Mouse (Mus musculus) CD8-positive naive resting alpha-beta T cell, adult 2 months (primary cell): ENCODE measurements around the gene Thrsp.

Source experiments
- DNase-seq, 2 experiments: peaks; one replicate each; pipeline ENCODE4 v3.0.0; 2022; ENCODE audit warnings: low read depth in 2 of 2, low spot score in 2 of 2

Gene Thrsp

DNA sequence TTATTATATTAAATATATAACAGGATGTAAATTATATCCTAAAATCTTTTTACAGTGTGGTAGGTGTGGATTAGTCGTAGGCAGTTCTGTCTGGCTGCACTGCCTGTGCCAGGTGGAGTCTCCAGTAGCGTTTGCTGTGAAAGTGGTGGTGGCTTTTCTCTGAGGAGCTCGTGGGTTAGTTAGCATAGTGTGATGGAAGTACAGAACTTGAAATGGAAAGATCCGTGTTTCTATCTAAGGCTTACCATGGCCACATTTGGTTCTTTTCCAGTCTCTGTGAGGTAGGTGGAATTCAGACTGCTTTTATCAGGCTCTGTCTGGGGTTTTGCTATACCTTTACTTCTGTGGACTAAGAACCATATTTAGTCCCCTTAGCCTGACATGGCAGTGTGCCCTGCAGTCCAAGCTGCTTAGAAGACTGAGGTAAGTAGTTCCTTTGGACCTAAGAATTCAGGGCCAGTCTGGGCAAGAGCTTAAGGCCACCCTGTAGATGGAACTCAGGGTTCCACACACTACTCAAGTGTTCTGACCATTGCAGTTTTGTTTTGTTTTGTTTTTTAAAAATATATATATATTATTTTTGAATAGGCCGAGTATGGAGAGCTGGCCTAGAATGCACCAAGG is 36.9 kb downstream of the Thrsp start:
- no peak for DNase-seq

DNA sequence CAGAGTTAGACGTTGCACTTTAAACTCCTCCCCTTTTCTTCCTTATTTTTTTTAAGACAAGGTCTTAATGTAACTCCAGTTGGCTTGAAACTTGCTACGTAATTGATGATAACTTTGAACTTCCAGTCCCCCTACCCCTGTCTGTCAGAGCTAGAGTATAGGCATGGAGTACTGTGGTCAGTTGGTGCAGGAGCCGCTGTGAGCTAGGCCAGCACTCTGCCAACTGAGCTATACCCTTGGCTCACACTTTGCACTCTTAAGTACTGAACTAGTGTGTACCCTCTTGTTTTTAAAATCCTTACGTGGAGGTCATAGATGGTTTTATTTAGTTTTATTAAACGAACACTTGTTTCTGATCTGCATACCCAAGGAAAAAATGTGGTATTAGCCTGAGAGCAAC is 38.2 kb downstream of the Thrsp start:
- no peak for DNase-seq

DNA sequence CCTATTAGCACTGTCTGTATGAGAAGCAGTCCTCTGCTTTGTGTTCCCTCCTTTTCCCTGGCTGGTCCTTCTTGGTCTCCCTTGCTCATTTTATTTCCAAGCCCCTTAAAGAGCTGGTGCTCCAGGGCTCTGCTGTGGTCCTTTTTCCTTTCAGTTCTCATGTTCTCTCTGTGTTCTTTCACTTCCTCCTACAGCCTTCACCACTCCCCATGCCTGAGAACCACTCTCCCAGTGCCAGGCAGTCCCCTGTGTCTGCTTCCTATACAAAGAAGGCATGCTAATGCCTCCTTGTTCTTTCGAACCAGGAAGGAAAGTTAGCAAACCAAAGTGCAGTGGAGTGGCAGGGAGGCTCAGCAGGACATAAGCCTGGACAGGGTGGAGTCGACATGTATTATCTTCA is 41.6 kb downstream of the Thrsp start:
- DNase-seq, result no peak

DNA sequence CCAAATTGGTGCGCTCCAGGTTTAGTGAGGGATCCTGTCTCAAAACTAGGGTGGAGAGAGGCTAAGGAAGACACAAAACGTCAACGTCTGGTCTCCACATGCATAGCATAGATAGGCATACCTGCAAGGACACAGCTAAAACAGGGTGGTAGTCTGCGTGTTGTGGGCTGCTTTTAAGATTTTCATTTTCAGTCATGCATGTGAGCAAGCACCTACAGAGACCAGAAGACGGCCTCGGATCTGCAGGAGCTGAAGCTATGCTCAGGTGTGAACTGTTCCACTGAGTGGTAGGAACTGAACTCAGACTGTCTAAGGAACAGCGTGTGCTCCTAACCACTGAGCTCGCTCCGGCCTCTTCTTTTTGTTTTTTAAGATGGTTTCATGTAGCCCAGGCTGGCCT is 42.4 kb downstream of the Thrsp start:
- DNase-seq, result no peak

GRCm38 (mm10) chr7:97365887-97366286 is 51.6 kb downstream of the Thrsp start:
- no peak for DNase-seq
